Mouse (Mus musculus) MEL-GATA-1-ER (cell line): Measurements from ENCODE around the gene S1pr4.
A peak's percentile ranks its signal among the peaks of the same experiment; 100 is the strongest.

Experiments used
- DNase-seq: peaks from one replicate; pipeline ENCODE4 v3.0.0-alpha.2; 2012; ENCODE audit warnings: low read depth; ENCODE audit errors: extremely low read depth

Gene S1pr4

DNA sequence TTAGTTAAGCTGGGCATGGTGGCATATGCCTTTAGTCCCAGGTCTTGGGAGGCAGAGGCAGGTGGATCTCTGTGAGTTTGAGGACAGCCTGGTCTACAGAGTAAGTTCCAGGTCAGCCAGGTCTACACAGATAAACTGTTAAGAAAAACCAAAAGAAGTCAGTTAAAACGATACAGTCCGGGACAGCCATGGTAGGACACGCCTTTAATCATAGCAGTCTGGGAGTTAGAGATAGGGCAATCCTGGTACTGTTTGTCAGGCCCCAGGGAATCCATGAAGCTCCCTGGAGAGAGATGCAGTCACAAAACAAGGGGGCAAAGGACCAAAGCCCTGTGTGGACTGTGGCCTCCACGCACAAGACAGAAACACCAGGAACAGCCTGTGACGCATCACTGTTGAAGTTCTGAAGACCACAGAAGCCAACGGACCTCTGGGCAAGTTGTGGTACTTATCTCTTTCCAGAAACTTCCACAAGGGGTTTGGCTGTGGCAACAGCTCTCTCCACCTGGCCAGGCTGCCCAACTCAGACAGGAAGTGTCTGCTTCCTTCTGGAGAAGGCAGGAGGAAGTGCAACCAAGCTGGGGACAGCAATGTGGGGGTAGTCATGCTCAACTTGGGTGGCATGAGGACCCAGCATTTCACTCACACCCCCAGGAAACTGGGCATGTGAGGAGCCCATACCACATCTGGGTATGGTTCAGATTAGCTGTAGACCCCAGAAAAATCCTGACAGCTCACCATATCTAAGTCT lies 19.5 kb upstream of the S1pr4 start:
- peak; percentile 65 for DNase-seq

GRCm38 (mm10) chr10:81518546-81518945 lies 18.6 kb upstream of the S1pr4 start:
- DNase-seq = no peak

- DNase-seq = no peak
Measured at GRCm38 (mm10) chr10:81517227-81517626, 17.3 kb upstream of the S1pr4 start.

- DNase-seq = no peak
Measured at GRCm38 (mm10) chr10:81513798-81514197, 13.9 kb upstream of the S1pr4 start.

GRCm38 (mm10) chr10:81510246-81510810 lies 10.4 kb upstream of the S1pr4 start:
- no peak for DNase-seq

- no peak for DNase-seq
Measured at GRCm38 (mm10) chr10:81507691-81508489, 8.0 kb upstream of the S1pr4 start.

DNA sequence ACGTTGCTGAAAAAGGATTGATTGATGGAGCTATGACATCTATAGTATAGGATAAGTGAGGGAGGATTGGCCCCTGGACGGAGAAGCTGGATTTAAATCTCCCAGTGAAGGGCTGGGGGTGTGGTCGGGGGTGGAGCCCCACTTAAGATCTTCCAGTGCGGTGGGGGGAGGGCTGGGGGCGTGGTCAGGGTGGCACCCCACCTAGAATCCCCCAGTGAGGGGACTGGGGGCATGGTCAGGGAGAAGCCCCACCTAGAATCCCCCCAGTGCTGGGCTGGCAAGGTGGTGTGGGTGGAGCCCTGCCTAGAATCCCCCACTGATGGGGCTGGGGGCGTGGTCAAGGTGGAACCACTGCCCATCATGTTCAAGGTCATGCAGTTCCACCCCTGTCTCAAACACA lies 7.2 kb upstream of the S1pr4 start:
- no peak for DNase-seq

GRCm38 (mm10) chr10:81505016-81505664 lies 5.2 kb upstream of the S1pr4 start:
- no peak for DNase-seq

GRCm38 (mm10) chr10:81502658-81503057 lies 2.7 kb upstream of the S1pr4 start:
- DNase-seq = no peak

DNA sequence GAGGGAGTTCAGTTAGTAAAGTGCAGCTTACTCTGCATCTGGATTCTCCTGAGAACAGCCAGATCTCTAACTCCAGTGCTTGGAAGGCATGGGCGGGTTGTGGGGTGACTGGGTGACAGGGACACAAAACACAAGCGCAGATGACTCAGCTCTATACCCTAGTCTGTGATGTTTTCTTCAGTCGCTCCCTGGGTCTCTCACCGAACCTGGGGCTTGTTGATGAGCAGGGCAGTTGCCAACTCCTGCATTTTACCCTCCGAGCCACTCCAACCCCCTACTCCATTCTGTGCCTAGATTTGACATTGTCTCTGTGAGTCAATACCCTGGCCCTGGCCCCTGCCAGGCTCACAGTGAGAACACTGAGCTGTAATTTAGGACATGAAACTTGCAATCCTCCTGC lies 1.9 kb upstream of the S1pr4 start:
- DNase-seq = no peak

- no peak for DNase-seq
Measured at GRCm38 (mm10) chr10:81499250-81499901, 556 bp downstream of the S1pr4 start.

GRCm38 (mm10) chr10:81498316-81499249 lies 1.3 kb downstream of the S1pr4 start:
- DNase-seq = no peak

GRCm38 (mm10) chr10:81497401-81498270 lies 2.3 kb downstream of the S1pr4 start:
- peak; percentile 67 for DNase-seq

GRCm38 (mm10) chr10:81496969-81497368 lies 3.0 kb downstream of the S1pr4 start:
- no peak for DNase-seq

GRCm38 (mm10) chr10:81496264-81496901 lies 3.5 kb downstream of the S1pr4 start, which contains the start of gene Ncln:
Gene Ncln, minus strand, starts transcription at chr10:81496392.
- DNase-seq = peak; percentile 97

- DNase-seq = no peak
Measured at GRCm38 (mm10) chr10:81495616-81496263, 4.2 kb downstream of the S1pr4 start.

DNA sequence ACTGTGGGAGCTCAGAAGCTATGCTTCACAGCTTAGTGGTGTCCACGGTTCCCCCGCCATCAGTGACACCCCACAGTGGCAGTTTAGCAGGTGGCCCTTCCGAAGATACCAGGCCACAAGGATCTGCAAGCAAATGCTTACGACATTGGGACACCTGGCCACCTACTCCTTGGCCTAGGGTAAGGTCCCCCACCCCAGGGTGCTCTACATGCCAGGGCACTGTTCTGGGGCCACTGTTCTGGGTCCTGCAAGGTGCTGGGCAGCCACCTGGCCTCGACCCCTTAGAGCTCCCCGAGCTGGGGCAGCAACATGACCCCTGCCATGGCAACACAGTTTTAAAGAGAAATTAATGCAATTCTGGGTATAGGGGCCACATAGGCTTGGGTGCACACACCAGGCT lies 4.8 kb downstream of the S1pr4 start:
- no peak for DNase-seq
